Mouse (Mus musculus): ENCODE measurements around the gene Pard3. TPM values are rescaled to one million over a fixed set of nuclear protein-coding genes. Genes with fewer than 3 reads are reported as not detected.

Gene Pard3
- total RNA-seq, 1 experiment from 2014 or later, result not detected

GRCm38 (mm10) chr8:127214748-127215433 lies 151.2 kb downstream of the Pard3 start:
- ATAC-seq (replicated peaks; ENCODE audit: low read depth, poor library complexity, severe bottlenecking), result no peak

GRCm38 (mm10) chr8:127220206-127220605 lies 156.5 kb downstream of the Pard3 start:
- ATAC-seq (replicated peaks; ENCODE audit: low read depth, poor library complexity, severe bottlenecking), result no peak

- ATAC-seq (replicated peaks; ENCODE audit: low read depth, poor library complexity, severe bottlenecking), result no peak
Measured at GRCm38 (mm10) chr8:127220615-127221014, 156.9 kb downstream of the Pard3 start.

- ATAC-seq (replicated peaks; ENCODE audit: low read depth, poor library complexity, severe bottlenecking), result no peak
Measured at GRCm38 (mm10) chr8:127222361-127222760, 158.7 kb downstream of the Pard3 start.

GRCm38 (mm10) chr8:127226996-127227395 lies 163.3 kb downstream of the Pard3 start:
- no peak for ATAC-seq (replicated peaks; ENCODE audit: low read depth, poor library complexity, severe bottlenecking)

GRCm38 (mm10) chr8:127227407-127227806 lies 163.7 kb downstream of the Pard3 start:
- no peak for ATAC-seq (replicated peaks; ENCODE audit: low read depth, poor library complexity, severe bottlenecking)

- ATAC-seq (replicated peaks; ENCODE audit: low read depth, poor library complexity, severe bottlenecking), result no peak
Measured at GRCm38 (mm10) chr8:127229325-127230232, 165.9 kb downstream of the Pard3 start.

GRCm38 (mm10) chr8:127230233-127230595 lies 166.5 kb downstream of the Pard3 start:
- no peak for ATAC-seq (replicated peaks; ENCODE audit: low read depth, poor library complexity, severe bottlenecking)

- no peak for ATAC-seq (replicated peaks; ENCODE audit: low read depth, poor library complexity, severe bottlenecking)
Measured at GRCm38 (mm10) chr8:127243351-127243750, 179.7 kb downstream of the Pard3 start.

GRCm38 (mm10) chr8:127243841-127244240 lies 180.1 kb downstream of the Pard3 start:
- ATAC-seq (replicated peaks; ENCODE audit: low read depth, poor library complexity, severe bottlenecking), result no peak

- no peak for ATAC-seq (replicated peaks; ENCODE audit: low read depth, poor library complexity, severe bottlenecking)
Measured at GRCm38 (mm10) chr8:127250746-127251145, 187.1 kb downstream of the Pard3 start.

- ATAC-seq (replicated peaks; ENCODE audit: low read depth, poor library complexity, severe bottlenecking), result no peak
Measured at GRCm38 (mm10) chr8:127251476-127251875, 187.8 kb downstream of the Pard3 start.

GRCm38 (mm10) chr8:127251985-127252384 lies 188.3 kb downstream of the Pard3 start:
- ATAC-seq (replicated peaks; ENCODE audit: low read depth, poor library complexity, severe bottlenecking), result no peak

- ATAC-seq (replicated peaks; ENCODE audit: low read depth, poor library complexity, severe bottlenecking), result no peak
Measured at GRCm38 (mm10) chr8:127254625-127255024, 190.9 kb downstream of the Pard3 start.

GRCm38 (mm10) chr8:127257086-127257485 lies 193.4 kb downstream of the Pard3 start:
- no peak for ATAC-seq (replicated peaks; ENCODE audit: low read depth, poor library complexity, severe bottlenecking)

GRCm38 (mm10) chr8:127261051-127261450 lies 197.4 kb downstream of the Pard3 start:
- no peak for ATAC-seq (replicated peaks; ENCODE audit: low read depth, poor library complexity, severe bottlenecking)

- ATAC-seq (replicated peaks; ENCODE audit: low read depth, poor library complexity, severe bottlenecking), result no peak
Measured at GRCm38 (mm10) chr8:127262026-127262425, 198.3 kb downstream of the Pard3 start.

- no peak for ATAC-seq (replicated peaks; ENCODE audit: low read depth, poor library complexity, severe bottlenecking)
Measured at GRCm38 (mm10) chr8:127262436-127262835, 198.7 kb downstream of the Pard3 start.

GRCm38 (mm10) chr8:127262926-127263325 lies 199.2 kb downstream of the Pard3 start:
- ATAC-seq (replicated peaks; ENCODE audit: low read depth, poor library complexity, severe bottlenecking), result no peak

GRCm38 (mm10) chr8:127263457-127263856 lies 199.8 kb downstream of the Pard3 start:
- no peak for ATAC-seq (replicated peaks; ENCODE audit: low read depth, poor library complexity, severe bottlenecking)

Measured in common myeloid progenitor, adult 5-6 weeks (primary cell).